Comparison of ENCODE assay signal across 8 mouse cellular contexts in the genomic region with DNA sequence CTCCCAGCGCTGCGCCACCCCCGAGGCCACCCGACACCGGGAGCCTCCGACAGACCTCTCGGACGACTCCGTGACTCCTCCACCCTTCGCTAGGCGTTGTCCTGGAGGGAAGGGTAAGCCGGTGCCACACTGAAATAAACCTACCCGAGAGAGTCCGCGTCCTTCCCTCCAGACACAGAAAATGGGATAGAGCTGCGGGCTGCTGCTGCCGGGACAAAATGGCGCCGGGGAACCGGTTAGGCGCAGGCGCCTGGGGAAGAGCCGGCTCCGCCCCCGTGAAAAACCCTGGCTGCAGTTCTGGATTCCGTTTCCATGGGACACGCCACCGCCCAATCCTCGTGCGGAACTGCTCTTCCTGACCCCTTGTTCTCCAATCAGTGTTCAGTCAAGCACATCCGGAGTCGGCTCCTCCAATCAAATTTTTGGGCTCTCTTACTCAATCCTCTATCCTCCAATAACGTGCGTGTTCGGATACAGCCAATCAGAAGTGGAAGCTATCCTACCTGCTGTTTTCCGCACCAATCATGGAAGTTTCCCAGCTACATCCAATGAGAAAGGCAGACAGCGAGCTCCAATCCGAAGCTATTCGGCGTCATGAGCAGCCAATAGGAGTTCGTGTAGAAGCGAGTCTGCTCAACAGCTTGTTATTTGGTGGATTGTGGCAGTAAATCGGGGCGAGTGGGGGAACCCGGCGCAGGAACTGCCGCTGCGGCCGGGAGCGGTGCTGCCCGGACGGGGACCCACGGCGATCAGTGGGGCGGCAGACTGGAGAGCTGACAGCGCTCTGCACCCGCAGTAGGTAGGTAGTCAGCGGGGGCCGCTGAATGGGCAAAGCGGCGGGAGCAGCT. TPM values are rescaled to one million over a fixed set of nuclear protein-coding genes. Genes with fewer than 3 reads are reported as not detected.
DNase-seq lines count a peak whose midpoint lies in the region; ATAC-seq and TF ChIP-seq lines count a peak whose summit lies in the region.

TSS of gene Arid4a (plus strand) at position 628 of the 848 bp plus-strand sequence.

- H3K36me3 ChIP-seq in forebrain, embryonic 10.5 days (replicated peaks), result peaks cover 40% of the 10 kb centered on the region
- H3K36me3 ChIP-seq in heart, embryonic 15.5 days, result peaks cover 19% of the 10 kb centered on the region
- peaks cover 26% of the 10 kb centered on the region for H3K36me3 ChIP-seq in liver, embryonic 14.5 days (replicated peaks; ENCODE audit: control insufficient read depth, insufficient read depth, low read depth)
- peaks cover 4% of the 10 kb centered on the region; the same call in 1 of the 2 replicates for H3K36me3 ChIP-seq in neural tube, embryonic 11.5 days (ENCODE audit: control insufficient read depth, insufficient read depth, low read length)
- peaks cover 6% of the 10 kb centered on the region; the same call in 1 of the 2 replicates for H3K36me3 ChIP-seq in stomach, postnatal 0 days (ENCODE audit: control insufficient read depth, insufficient read depth, low read length)

- TF ChIP-seq CTCF in liver, embryonic 14.5 days (IDR thresholded peaks at IDR 0.05; ENCODE audit: low read depth), result no peak
- TF ChIP-seq CTCF in stomach, postnatal 0 days (IDR thresholded peaks at IDR 0.05; ENCODE audit: low read depth), result no peak; the same call in 1 of the 2 replicates

- H3K9me3 ChIP-seq in forebrain, embryonic 10.5 days, result no peaks in the 10 kb centered on the region
- no peaks in the 10 kb centered on the region for H3K9me3 ChIP-seq in heart, embryonic 15.5 days (replicated peaks)
- no peaks in the 10 kb centered on the region for H3K9me3 ChIP-seq in liver, embryonic 14.5 days (ENCODE audit: control insufficient read depth, low read length)
- H3K9me3 ChIP-seq in neural tube, embryonic 11.5 days (ENCODE audit: control insufficient read depth, low read length), result no peaks in the 10 kb centered on the region
- H3K9me3 ChIP-seq in stomach, postnatal 0 days (ENCODE audit: control insufficient read depth, low read length), result no peaks in the 10 kb centered on the region

- H3K27me3 ChIP-seq in forebrain, embryonic 10.5 days (ENCODE audit: poor library complexity, severe bottlenecking), result no peaks in the 10 kb centered on the region
- no peaks in the 10 kb centered on the region for H3K27me3 ChIP-seq in heart, embryonic 15.5 days
- no peaks in the 10 kb centered on the region for H3K27me3 ChIP-seq in liver, embryonic 14.5 days (ENCODE audit: control insufficient read depth, insufficient read depth, low read length)
- H3K27me3 ChIP-seq in neural tube, embryonic 11.5 days (ENCODE audit: control insufficient read depth, insufficient read depth, low read length), result no peaks in the 10 kb centered on the region
- no peaks in the 10 kb centered on the region for H3K27me3 ChIP-seq in stomach, postnatal 0 days (ENCODE audit: control insufficient read depth, insufficient read depth, low read length)

- peak; percentile 97 for ATAC-seq in heart, embryonic 15.5 days (replicated peaks; ENCODE audit: insufficient number of reproducible peaks, insufficient read depth, low FRiP score, low read depth)
- peak; percentile 95 for ATAC-seq in liver, embryonic 14.5 days (ENCODE audit: insufficient read depth)
- ATAC-seq in neural tube, embryonic 11.5 days (ENCODE audit: insufficient read depth, low FRiP score, low TSS enrichment), result peak; percentile 99
- peak; percentile 99 for ATAC-seq in stomach, postnatal 0 days (ENCODE audit: low FRiP score, low TSS enrichment)

- peak within 1 kb of the TSS; percentile 98 for H3K4me3 ChIP-seq in forebrain, embryonic 10.5 days
- H3K4me3 ChIP-seq in heart, embryonic 15.5 days, result peak within 1 kb of the TSS; percentile 88
- H3K4me3 ChIP-seq in liver, embryonic 14.5 days (ENCODE audit: insufficient read depth in 1 of 2, low read depth in 2 of 2, low read length in 2 of 2), result peak within 1 kb of the TSS; percentile 67 to 98
- H3K4me3 ChIP-seq in neural tube, embryonic 11.5 days (ENCODE audit: low read depth, low read length), result peak within 1 kb of the TSS; percentile 95
- peak within 1 kb of the TSS; percentile 98 for H3K4me3 ChIP-seq in stomach, postnatal 0 days (ENCODE audit: low read depth, low read length)

- H3K4me2 ChIP-seq in heart, embryonic 15.5 days, result peak within 1 kb of the TSS; percentile 62
- peak within 1 kb of the TSS; percentile 81 for H3K4me2 ChIP-seq in liver, embryonic 14.5 days (ENCODE audit: low read depth)
- H3K4me2 ChIP-seq in neural tube, embryonic 11.5 days (ENCODE audit: low read depth), result peak within 1 kb of the TSS; percentile 72
- H3K4me2 ChIP-seq in stomach, postnatal 0 days (replicated peaks; ENCODE audit: low read depth), result peak within 1 kb of the TSS; percentile 76

- peaks cover 30% of the 10 kb centered on the region for H3K4me1 ChIP-seq in forebrain, embryonic 10.5 days
- H3K4me1 ChIP-seq in heart, embryonic 15.5 days (replicated peaks), result peaks cover 27% of the 10 kb centered on the region
- H3K4me1 ChIP-seq in liver, embryonic 14.5 days (replicated peaks; ENCODE audit: control insufficient read depth in 2 of 2, insufficient read depth in 2 of 2, low read length in 1 of 2), result peaks cover 5 to 11% of the 10 kb centered on the region in 2 experiments
- H3K4me1 ChIP-seq in neural tube, embryonic 11.5 days (ENCODE audit: control insufficient read depth, insufficient read depth, low read length), result peaks cover 13% of the 10 kb centered on the region
- 0 out of 2 replicates have a peak, but pooled peaks cover 3% of the 10 kb centered on the region for H3K4me1 ChIP-seq in stomach, postnatal 0 days (replicated peaks; ENCODE audit: control insufficient read depth, insufficient read depth)

- peak; percentile 82 for TF ChIP-seq EP300 in liver, embryonic 14.5 days (IDR thresholded peaks at IDR 0.05; ENCODE audit: low read depth)
- peak; percentile 98 for TF ChIP-seq EP300 in stomach, postnatal 0 days (optimal IDR thresholded peaks at IDR 0.05)

- under 1% methylated on average over 61 of the region's 61 CpGs for WGBS in forebrain, embryonic 10.5 days
- under 1% methylated on average over 61 of the region's 61 CpGs for WGBS in heart, embryonic 15.5 days
- under 1% methylated on average over 61 of the region's 61 CpGs for WGBS in liver, embryonic 14.5 days (ENCODE audit: insufficient replicate concordance)
- WGBS in neural tube, embryonic 11.5 days, result under 1% methylated on average over 59 of the region's 61 CpGs
- under 1% methylated on average over 61 of the region's 61 CpGs for WGBS in stomach, postnatal 0 days

- peak within 1 kb of the TSS; percentile 97 for H3K27ac ChIP-seq in forebrain, embryonic 10.5 days
- H3K27ac ChIP-seq in heart, embryonic 15.5 days, result peak within 1 kb of the TSS; percentile 100
- H3K27ac ChIP-seq in liver, embryonic 14.5 days, result peak within 1 kb of the TSS; percentile 89
- peak within 1 kb of the TSS; percentile 92 for H3K27ac ChIP-seq in neural tube, embryonic 11.5 days (ENCODE audit: low read depth, low read length)
- peak within 1 kb of the TSS; percentile 99 for H3K27ac ChIP-seq in stomach, postnatal 0 days (replicated peaks)

- H3K9ac ChIP-seq in heart, embryonic 15.5 days, result peak within 1 kb of the TSS; percentile 87
- H3K9ac ChIP-seq in liver, embryonic 14.5 days (replicated peaks), result peak within 1 kb of the TSS; percentile 93
- H3K9ac ChIP-seq in neural tube, embryonic 11.5 days (ENCODE audit: low read length), result peak within 1 kb of the TSS; percentile 80
- H3K9ac ChIP-seq in stomach, postnatal 0 days (ENCODE audit: low read length), result peak within 1 kb of the TSS; percentile 97

- DNase-seq in CD8-positive naive resting alpha-beta T cell, adult 2 months (ENCODE audit: low read depth in 2 of 2, low spot score in 2 of 2), result peak; percentile 95 to 97
- DNase-seq in c-Kit-positive CD71-negative TER-119-negative erythroid progenitor cells, embryonic 14.5 days (ENCODE audit: low read depth), result peak; percentile 99
- peak; percentile 97 for DNase-seq in forebrain, embryonic 10.5 days (ENCODE audit: extremely low spot score, low spot score)
- DNase-seq in kidney, postnatal 25 days, result peak; percentile 98 to 99
- peak; percentile 100 for DNase-seq in liver, embryonic 14.5 days (ENCODE audit: low read depth in 3 of 3, low spot score in 3 of 3)
- DNase-seq in neural tube, embryonic 11.5 days (ENCODE audit: low spot score), result peak; percentile 97
- DNase-seq in stomach, postnatal 0 days (ENCODE audit: low spot score), result peak; percentile 98

RNA-seq across cellular contexts. Expression of gene Arid4a, which starts in this region (rescaled TPM):
- polyA plus RNA-seq in forebrain, embryonic 10.5 days (2016; fragmentation: Nextera tagmentation; extraction: Ambion mirVana), result 22.7 and 28.3 TPM in 2 replicates
- polyA plus RNA-seq in heart, embryonic 15.5 days (2015; fragmentation: Nextera tagmentation; extraction: Ambion mirVana), result 25.4 and 26.4 TPM in 2 replicates
- 2.3 and 4.6 TPM in 2 replicates for polyA plus RNA-seq in liver, embryonic 14.5 days (2012; rRNA removed)
- polyA plus RNA-seq in liver, embryonic 14.5 days (2014; fragmentation: Nextera tagmentation; extraction: Ambion mirVana), result 17.7 and 19.7 TPM in 2 replicates
- 32.6 and 34.4 TPM in 2 replicates for polyA plus RNA-seq in neural tube, embryonic 11.5 days (2014; fragmentation: Nextera tagmentation; extraction: Ambion mirVana)
- polyA plus RNA-seq in stomach, postnatal 0 days (2015; fragmentation: Nextera tagmentation; extraction: Ambion mirVana), result 22.4 and 23.3 TPM in 2 replicates

Comparison
In these comparisons a context has a peak if more than half of its experiments do, and no peak if none do; other contexts are left out.
1. Peak in every context shown above with its lines: DNase-seq, ATAC-seq, H3K4me3 ChIP-seq and H3K27ac ChIP-seq.